ENCODE assay signal across 32 mouse cellular contexts in the genomic region with DNA sequence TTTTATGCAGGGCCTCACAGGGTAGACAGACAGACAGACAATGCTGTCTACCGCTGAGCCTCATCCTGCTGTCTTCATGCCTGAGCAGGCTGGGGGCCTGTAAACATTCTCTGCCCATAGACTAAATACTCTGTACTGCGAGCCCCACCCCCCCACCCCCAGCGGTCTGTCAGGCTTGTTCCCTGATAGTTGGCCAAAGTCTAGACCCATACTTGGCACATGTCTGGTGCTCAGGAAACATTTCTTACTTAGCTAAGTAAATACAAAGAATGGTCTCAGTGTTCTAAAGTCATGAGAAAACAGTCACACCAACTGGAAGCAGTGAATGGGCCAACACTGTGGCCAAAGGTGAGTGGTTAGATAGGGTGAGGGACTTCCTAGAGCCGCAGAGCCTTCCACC. TPM values are rescaled to one million over a fixed set of nuclear protein-coding genes. Genes with fewer than 3 reads are reported as not detected.
A peak's percentile ranks its signal among the peaks of the same experiment; 100 is the strongest.
DNase-seq lines count a peak whose midpoint lies in the region; ATAC-seq and TF ChIP-seq lines count a peak whose summit lies in the region.
"Had no signal": no experiment of that assay in that cellular context is flagged by ENCODE, and none has a peak within 500 bp of the region (broad histone marks: within the 10 kb centered on the region; RNA-seq: fewer than 3 reads in every experiment).

No protein-coding gene starts in this region.

- DNase-seq in kidney, adult 2 months: peak; percentile 62
- DNase-seq in kidney, adult 11 months: no peak
- DNase-seq in liver, postnatal 0 days: no peak
- DNase-seq in NIH3T3 (ENCODE audit: low read depth): peak; percentile 58
- peak; percentile 24 for DNase-seq in lung, postnatal 25 days (ENCODE audit: low spot score)
- DNase-seq in urinary bladder, postnatal 25 days (ENCODE audit: low spot score): no peak
- no peak for DNase-seq in embryo, embryonic 9.5 days (ENCODE audit: extremely low spot score)
- DNase-seq: adrenal gland, postnatal 25 days; cerebellum, adult 11-12 months; cerebellum, postnatal 10 days; forebrain, postnatal 0 days; heart, adult 2 months; heart, postnatal 4 days; liver; right cerebral cortex, postnatal 4 days; thymus, postnatal 4 days had no signal

- H3K9me3 ChIP-seq in liver, postnatal 0 days (ENCODE audit: low read length): no peaks in the 10 kb centered on the region
- no peaks in the 10 kb centered on the region for H3K9me3 ChIP-seq in liver, embryonic 12.5 days (replicated peaks)
- H3K9me3 ChIP-seq: forebrain, embryonic 12.5 days; hindbrain, embryonic 15.5 days; neural tube, embryonic 12.5 days had no signal

- no peak overlapping the region for H3K4me3 ChIP-seq in kidney, adult 2 months (ENCODE audit: insufficient read depth, low read depth, low read length)
- no peak overlapping the region for H3K4me3 ChIP-seq in liver, postnatal 0 days (ENCODE audit: low read depth, low read length)
- no peak overlapping the region for H3K4me3 ChIP-seq in liver, embryonic 12.5 days
- H3K4me3 ChIP-seq: erythroblast, embryonic 14.5 days; forebrain, embryonic 12.5 days; heart, adult 2 months; heart, embryonic 12.5 days; hindbrain, embryonic 15.5 days; megakaryocyte, embryonic 14.5 days; midbrain, embryonic 12.5 days; myocyte; neural tube, embryonic 12.5 days had no signal

- no peaks in the 10 kb centered on the region for H3K27me3 ChIP-seq in kidney, adult 2 months (replicated peaks; ENCODE audit: control insufficient read depth, insufficient read depth, low read length)
- no peaks in the 10 kb centered on the region for H3K27me3 ChIP-seq in liver, postnatal 0 days (ENCODE audit: insufficient read depth, low read length)
- H3K27me3 ChIP-seq in liver, embryonic 12.5 days (replicated peaks): peaks cover 14% of the 10 kb centered on the region
- H3K27me3 ChIP-seq: hindbrain, embryonic 15.5 days; neural tube, embryonic 12.5 days had no signal

- ATAC-seq in liver, postnatal 0 days: peak; percentile 17; the same call in 1 of the 2 replicates
- no peak for ATAC-seq in liver, embryonic 12.5 days
- ATAC-seq: forebrain, postnatal 0 days; inflammation-experienced regulatory T-cells, adult 6 months had no signal

- H3K4me1 ChIP-seq in kidney, adult 2 months (ENCODE audit: control insufficient read depth, insufficient read depth, low read length): peaks cover 4% of the 10 kb centered on the region; the same call in 1 of the 2 replicates
- H3K4me1 ChIP-seq in liver, postnatal 0 days (ENCODE audit: insufficient read depth): no peaks in the 10 kb centered on the region
- no peaks in the 10 kb centered on the region for H3K4me1 ChIP-seq in liver, embryonic 12.5 days
- H3K4me1 ChIP-seq: heart, embryonic 12.5 days; megakaryocyte, embryonic 14.5 days; midbrain, embryonic 12.5 days had no signal

- WGBS in kidney, adult 2 months: 47% methylated on average over 4 of the region's 4 CpGs
- WGBS in liver, postnatal 0 days (ENCODE audit: insufficient replicate concordance): 69% methylated on average over 4 of the region's 4 CpGs
- 65% methylated on average over 4 of the region's 4 CpGs for WGBS in liver, embryonic 12.5 days (ENCODE audit: insufficient replicate concordance)

- no peak overlapping the region for H3K9ac ChIP-seq in liver, postnatal 0 days (replicated peaks)
- no peak overlapping the region for H3K9ac ChIP-seq in liver, embryonic 12.5 days
- H3K9ac ChIP-seq: forebrain, embryonic 12.5 days; forebrain, postnatal 0 days; heart, embryonic 12.5 days; hindbrain, embryonic 15.5 days; midbrain, embryonic 12.5 days; neural tube, embryonic 12.5 days had no signal

- no peak for TF ChIP-seq EP300 in liver, postnatal 0 days (IDR thresholded peaks at IDR 0.05; ENCODE audit: low read depth)

- no peak for TF ChIP-seq CTCF in kidney, adult 2 months (conservative IDR thresholded peaks at IDR 0.05; ENCODE audit: insufficient read depth, insufficient read length, low read depth, low read length)
- TF ChIP-seq CTCF in liver, postnatal 0 days (IDR thresholded peaks at IDR 0.05; ENCODE audit: low read depth): no peak

- no peak overlapping the region for H3K4me2 ChIP-seq in liver, postnatal 0 days (ENCODE audit: low read depth, low read length)
- H3K4me2 ChIP-seq in liver, embryonic 12.5 days: no peak overlapping the region
- H3K4me2 ChIP-seq: forebrain, embryonic 12.5 days; heart, embryonic 12.5 days; hindbrain, embryonic 15.5 days; midbrain, embryonic 12.5 days; neural tube, embryonic 12.5 days had no signal

- H3K36me3 ChIP-seq in kidney, adult 2 months (ENCODE audit: control insufficient read depth, insufficient read depth, low read length): no peaks in the 10 kb centered on the region
- no peaks in the 10 kb centered on the region for H3K36me3 ChIP-seq in liver, postnatal 0 days (replicated peaks; ENCODE audit: insufficient read depth, low read length)
- no peaks in the 10 kb centered on the region for H3K36me3 ChIP-seq in liver, embryonic 12.5 days
- H3K36me3 ChIP-seq: forebrain, embryonic 12.5 days; heart, embryonic 12.5 days; hindbrain, embryonic 15.5 days; midbrain, embryonic 12.5 days; neural tube, embryonic 12.5 days had no signal

- no peak for TF ChIP-seq POLR2A in kidney, adult 2 months (IDR thresholded peaks at IDR 0.05; ENCODE audit: low read depth, low read length)

- no peak overlapping the region for H3K27ac ChIP-seq in kidney, adult 2 months (ENCODE audit: insufficient read depth, low read depth, low read length)
- H3K27ac ChIP-seq in liver, postnatal 0 days (ENCODE audit: low read depth): no peak overlapping the region
- no peak overlapping the region for H3K27ac ChIP-seq in liver, embryonic 12.5 days
- H3K27ac ChIP-seq: forebrain, embryonic 12.5 days; heart, adult 2 months; hindbrain, embryonic 15.5 days; midbrain, embryonic 12.5 days; neural tube, embryonic 12.5 days had no signal

RNA-seq across cellular contexts. Expression of a gene that starts 11.5 kb away (rescaled TPM):
- 741 and 818 TPM in 2 replicates for polyA plus RNA-seq in kidney, adult 2 months (2012; rRNA removed)
- not detected in 2 replicates for polyA plus RNA-seq in liver, postnatal 0 days (2015; fragmentation: Nextera tagmentation; extraction: Ambion mirVana)
- polyA plus RNA-seq in liver, embryonic 12.5 days (2016; fragmentation: Nextera tagmentation; extraction: Ambion mirVana): not detected in 2 replicates
- polyA plus RNA-seq: erythroblast, embryonic 14.5 days; forebrain, embryonic 12.5 days; forebrain, postnatal 0 days; heart, embryonic 12.5 days; heart, postnatal 0 days; hindbrain, embryonic 15.5 days; inflammation-experienced regulatory T-cells, adult 6 months; limb, embryonic 11.5 days; midbrain, embryonic 12.5 days; midbrain, postnatal 0 days; neural tube, embryonic 12.5 days; thymus, postnatal 0 days had no signal

RNA-seq across cellular contexts. Expression of a gene that starts 23.2 kb away (rescaled TPM):
- polyA plus RNA-seq in kidney, adult 2 months (2012; rRNA removed): 0.66 and 1.6 TPM in 2 replicates
- 0.14 TPM in 1 of 2 replicates, not detected in the other for polyA plus RNA-seq in liver, postnatal 0 days (2015; fragmentation: Nextera tagmentation; extraction: Ambion mirVana)
- polyA plus RNA-seq in liver, embryonic 12.5 days (2016; fragmentation: Nextera tagmentation; extraction: Ambion mirVana): 0.41 and 1.2 TPM in 2 replicates
- polyA plus RNA-seq: erythroblast, embryonic 14.5 days; inflammation-experienced regulatory T-cells, adult 6 months; limb, embryonic 11.5 days had no signal

RNA-seq across cellular contexts. Expression of a gene that starts 33.8 kb away (rescaled TPM):
- polyA plus RNA-seq in kidney, adult 2 months (2012; rRNA removed): 97.9 and 124 TPM in 2 replicates
- polyA plus RNA-seq in liver, postnatal 0 days (2015; fragmentation: Nextera tagmentation; extraction: Ambion mirVana): not detected in 2 replicates
- polyA plus RNA-seq in liver, embryonic 12.5 days (2016; fragmentation: Nextera tagmentation; extraction: Ambion mirVana): not detected in 2 replicates
- polyA plus RNA-seq: embryonic facial prominence, embryonic 14.5 days; erythroblast, embryonic 14.5 days; forebrain, embryonic 12.5 days; forebrain, postnatal 0 days; heart, embryonic 12.5 days; heart, postnatal 0 days; inflammation-experienced regulatory T-cells, adult 6 months; limb, embryonic 11.5 days; myocyte; spleen, adult 2 months; thymus, postnatal 0 days had no signal

RNA-seq across cellular contexts. Expression of a gene that starts 39.4 kb away (rescaled TPM):
- polyA plus RNA-seq in kidney, adult 2 months (2012; rRNA removed): 0.43 and 1.3 TPM in 2 replicates
- polyA plus RNA-seq in liver, postnatal 0 days (2015; fragmentation: Nextera tagmentation; extraction: Ambion mirVana): not detected in 2 replicates
- polyA plus RNA-seq in liver, embryonic 12.5 days (2016; fragmentation: Nextera tagmentation; extraction: Ambion mirVana): 0.08 and 0.23 TPM in 2 replicates
- polyA plus RNA-seq: erythroblast, embryonic 14.5 days; heart, postnatal 0 days; limb, embryonic 11.5 days had no signal

Comparison
In these comparisons a context has a peak if more than half of its experiments do, and no peak if none do; other contexts are left out.
1. DNase-seq: peak in kidney, adult 2 months (single experiment), NIH3T3 (single experiment) and lung, postnatal 25 days (single experiment); none in kidney, adult 11 months (single experiment), liver, postnatal 0 days (single experiment), urinary bladder, postnatal 25 days (single experiment) and embryo, embryonic 9.5 days (single experiment).
2. RNA of a gene that starts 11.5 kb away (polyA plus RNA-seq): 741 to 818 TPM in kidney, adult 2 months; not detected in liver, embryonic 12.5 days and not detected in liver, postnatal 0 days; every median in the first group is over 100 times any median in the second.
3. RNA of a gene that starts 33.8 kb away (polyA plus RNA-seq): 97.9 to 124 TPM in kidney, adult 2 months; not detected in liver, embryonic 12.5 days and not detected in liver, postnatal 0 days; every median in the first group is over 10 times any median in the second.